25 mouse cellular contexts compared by ENCODE assay signal in the genomic region with DNA sequence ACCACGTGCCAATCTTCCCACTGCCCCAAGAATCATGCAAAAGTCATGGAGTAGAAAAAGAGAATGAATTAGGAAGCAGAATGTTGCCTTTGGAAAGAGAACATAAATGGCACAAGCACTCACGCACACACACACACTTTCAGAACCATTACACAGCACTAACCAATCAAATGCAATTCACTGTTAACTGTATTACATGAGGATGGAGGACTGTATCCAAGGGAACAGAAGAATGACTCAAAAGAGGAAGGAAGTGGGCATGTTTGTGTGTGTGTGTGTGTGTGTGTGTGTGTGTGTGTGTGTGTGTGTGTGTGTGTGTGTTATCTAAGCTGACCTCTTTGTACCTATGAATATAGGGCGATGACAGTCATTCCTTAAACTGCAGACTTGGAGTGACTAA.
DNase-seq lines count a peak whose midpoint lies in the region; ATAC-seq and TF ChIP-seq lines count a peak whose summit lies in the region.
"Had no signal": no experiment of that assay in that cellular context is flagged by ENCODE, and none has a peak within 500 bp of the region (broad histone marks: within the 10 kb centered on the region; RNA-seq: fewer than 3 reads in every experiment).

No protein-coding gene starts in this region.

- 0 out of 4 replicates have a peak, but pooled peaks cover 0 to 3% of the 10 kb centered on the region in 2 experiments for H3K4me1 ChIP-seq in MEL (ENCODE audit: control insufficient read depth in 1 of 2, insufficient read depth in 2 of 2, low read length in 2 of 2)
- H3K4me1 ChIP-seq in stomach, postnatal 0 days (replicated peaks; ENCODE audit: control insufficient read depth, insufficient read depth) = no peaks in the 10 kb centered on the region
- H3K4me1 ChIP-seq: hindbrain, embryonic 12.5 days; lung, embryonic 15.5 days; megakaryocyte, embryonic 14.5 days had no signal

- no peaks in the 10 kb centered on the region for H3K79me2 ChIP-seq in MEL (ENCODE audit: control insufficient read depth, insufficient read depth, low read length, poor library complexity)

- WGBS in stomach, postnatal 0 days = 67% methylated on average over 3 of the region's 3 CpGs

- H3K4me3 ChIP-seq in layer of hippocampus, adult 2 months = no peak overlapping the region
- no peak overlapping the region for H3K4me3 ChIP-seq in MEL (ENCODE audit: control insufficient read depth in 1 of 2, insufficient read depth in 1 of 2, low read depth in 2 of 2, low read length in 2 of 2)
- H3K4me3 ChIP-seq in stomach, postnatal 0 days (ENCODE audit: low read depth, low read length) = no peak overlapping the region
- H3K4me3 ChIP-seq: erythroblast, embryonic 14.5 days; heart, adult 2 months; hindbrain, embryonic 12.5 days; limb, embryonic 13.5 days; lung, embryonic 15.5 days; megakaryocyte, embryonic 14.5 days had no signal

- no peak for TF ChIP-seq CTCF in layer of hippocampus, adult 2 months (conservative IDR thresholded peaks at IDR 0.05)
- no peak for TF ChIP-seq CTCF in MEL (IDR thresholded peaks at IDR 0.05 in 2 of 3, conservative IDR thresholded peaks at IDR 0.05 in 1 of 3; ENCODE audit: control insufficient read depth in 1 of 3, insufficient read depth in 1 of 3, low read depth in 2 of 3, low read length in 3 of 3, poor library complexity in 1 of 3, severe bottlenecking in 1 of 3)
- TF ChIP-seq CTCF in stomach, postnatal 0 days (IDR thresholded peaks at IDR 0.05; ENCODE audit: low read depth) = no peak

- H3K9ac ChIP-seq in MEL (ENCODE audit: control insufficient read depth, low read depth, low read length, poor library complexity, severe bottlenecking) = no peak overlapping the region
- H3K9ac ChIP-seq in stomach, postnatal 0 days (ENCODE audit: low read length) = no peak overlapping the region
- H3K9ac ChIP-seq: hindbrain, embryonic 12.5 days; limb, embryonic 13.5 days; lung, embryonic 15.5 days had no signal

- peak overlapping the region; percentile 65; the same call in 1 of the 2 replicates for H3K27ac ChIP-seq in layer of hippocampus, adult 2 months
- no peak overlapping the region for H3K27ac ChIP-seq in MEL (ENCODE audit: control insufficient read depth, low read depth, low read length)
- no peak overlapping the region for H3K27ac ChIP-seq in stomach, postnatal 0 days (replicated peaks)
- H3K27ac ChIP-seq: heart, adult 2 months; limb, embryonic 13.5 days; lung, embryonic 15.5 days had no signal

- no peaks in the 10 kb centered on the region for H3K9me3 ChIP-seq in MEL (replicated peaks; ENCODE audit: insufficient read depth, low read length)
- H3K9me3 ChIP-seq in stomach, postnatal 0 days (ENCODE audit: control insufficient read depth, low read length) = no peaks in the 10 kb centered on the region
- H3K9me3 ChIP-seq: hindbrain, embryonic 12.5 days; limb, embryonic 13.5 days; lung, embryonic 15.5 days; megakaryocyte, embryonic 14.5 days had no signal

- no peaks in the 10 kb centered on the region for H3K36me3 ChIP-seq in MEL (ENCODE audit: control insufficient read depth in 1 of 2, insufficient read depth in 2 of 2, low read length in 2 of 2)
- no peaks in the 10 kb centered on the region for H3K36me3 ChIP-seq in stomach, postnatal 0 days (ENCODE audit: control insufficient read depth, insufficient read depth, low read length)
- H3K36me3 ChIP-seq: hindbrain, embryonic 12.5 days; limb, embryonic 13.5 days; lung, embryonic 15.5 days had no signal

- H3K27me3 ChIP-seq in MEL (ENCODE audit: control insufficient read depth in 1 of 2, insufficient read depth in 2 of 2, low read length in 2 of 2) = peaks cover 0 to 1% of the 10 kb centered on the region in 2 experiments; a peak in 2 of 4 replicates
- no peaks in the 10 kb centered on the region for H3K27me3 ChIP-seq in stomach, postnatal 0 days (ENCODE audit: control insufficient read depth, insufficient read depth, low read length)
- H3K27me3 ChIP-seq: hindbrain, embryonic 12.5 days; limb, embryonic 13.5 days; lung, embryonic 15.5 days had no signal

- peak; percentile 79 for ATAC-seq in granulocyte monocyte progenitor cell, adult 5-6 weeks (replicated peaks; ENCODE audit: poor library complexity, severe bottlenecking)
- ATAC-seq in stomach, postnatal 0 days (ENCODE audit: low FRiP score, low TSS enrichment) = no peak
- ATAC-seq: inflammation-experienced regulatory T-cells, adult 6 months had no signal

- H3K4me2 ChIP-seq in stomach, postnatal 0 days (replicated peaks; ENCODE audit: low read depth) = no peak overlapping the region
- H3K4me2 ChIP-seq: hindbrain, embryonic 12.5 days; limb, embryonic 13.5 days; liver, embryonic 11.5 days; lung, embryonic 15.5 days had no signal

- TF ChIP-seq POLR2A in MEL (IDR thresholded peaks at IDR 0.05; ENCODE audit: control insufficient read depth in 1 of 2, insufficient read depth in 1 of 2, low read depth in 1 of 2, low read length in 2 of 2, poor library complexity in 1 of 2) = no peak

- DNase-seq in layer of hippocampus, adult 2 months (ENCODE audit: low spot score in 2 of 2) = no peak
- DNase-seq in layer of hippocampus, adult 11-12 months (ENCODE audit: low spot score) = no peak
- peak; percentile 75 for DNase-seq in 416B (ENCODE audit: low read depth)
- DNase-seq in MEL (ENCODE audit: low read depth, low spot score) = peak; percentile 30
- DNase-seq in right cerebral cortex, postnatal 14 days = no peak
- no peak for DNase-seq in stomach, postnatal 0 days (ENCODE audit: low spot score)
- DNase-seq: adrenal gland, postnatal 14 days; cerebellum, adult 11-12 months; cerebellum, adult 9-11 months; gastrocnemius, postnatal 25 days; heart, adult 2 months; heart, postnatal 14 days; kidney, adult 11 months; kidney, postnatal 14 days; spleen, adult 18-20 months; thymus, adult 2 months; thymus, postnatal 36 days had no signal

- no peak for TF ChIP-seq RAD21 in MEL (IDR thresholded peaks at IDR 0.05; ENCODE audit: low read depth, low read length)

- 0 out of 4 replicates have a peak, but pooled peaks of 1 of the 2 experiments have one; percentile 22 for TF ChIP-seq EP300 in MEL (IDR thresholded peaks at IDR 0.05; ENCODE audit: low read depth in 1 of 2, low read length in 2 of 2)
- no peak for TF ChIP-seq EP300 in stomach, postnatal 0 days (optimal IDR thresholded peaks at IDR 0.05)

TF ChIP-seq in MEL, 35 proteins besides CTCF, POLR2A, EP300 and RAD21:
- TF ChIP-seq ZMIZ1 (IDR thresholded peaks at IDR 0.05; ENCODE audit: low read depth, low read length) = no peak
- TF ChIP-seq NRF1 (IDR thresholded peaks at IDR 0.05; ENCODE audit: insufficient read depth, low read depth, low read length, poor library complexity, severe bottlenecking) = no peak
- no peak for TF ChIP-seq TBP (IDR thresholded peaks at IDR 0.05; ENCODE audit: low read depth, low read length)
- TF ChIP-seq TCF12 (IDR thresholded peaks at IDR 0.05; ENCODE audit: low read depth, low read length) = no peak
- no peak for TF ChIP-seq MAX (IDR thresholded peaks at IDR 0.05; ENCODE audit: low read length)
- TF ChIP-seq MAFK (IDR thresholded peaks at IDR 0.05; ENCODE audit: borderline replicate concordance, low read depth, low read length) = no peak
- TF ChIP-seq CHD1 (IDR thresholded peaks at IDR 0.05; ENCODE audit: low read depth, low read length) = no peak
- TF ChIP-seq E2F4 (IDR thresholded peaks at IDR 0.05; ENCODE audit: borderline replicate concordance, low read depth, low read length) = no peak
- TF ChIP-seq MYB (IDR thresholded peaks at IDR 0.05; ENCODE audit: low read depth, low read length) = no peak
- TF ChIP-seq TAL1 (IDR thresholded peaks at IDR 0.05; ENCODE audit: low read length) = no peak
- TF ChIP-seq BHLHE40 (IDR thresholded peaks at IDR 0.05; ENCODE audit: borderline replicate concordance, low read depth, low read length) = no peak
- no peak for TF ChIP-seq POLR2AphosphoS2 (IDR thresholded peaks at IDR 0.05; ENCODE audit: low read length)
- no peak for TF ChIP-seq JUND (IDR thresholded peaks at IDR 0.05; ENCODE audit: low read depth, low read length)
- TF ChIP-seq MXI1 (IDR thresholded peaks at IDR 0.05; ENCODE audit: low read depth, low read length) = no peak

Comparison
In these comparisons a context has a peak if more than half of its experiments do, and no peak if none do; other contexts are left out.
1. DNase-seq: peak in 416B (single experiment) and MEL (single experiment); none in layer of hippocampus, adult 2 months (0 of 2), layer of hippocampus, adult 11-12 months (single experiment), right cerebral cortex, postnatal 14 days (single experiment) and stomach, postnatal 0 days (single experiment).